Mouse (Mus musculus) C2C12 (cell line): ENCODE results near the gene Abcg1. TPM values are rescaled to one million over a fixed set of nuclear protein-coding genes. Genes with fewer than 3 reads are reported as not detected.

Experiments used
- H3K27me3 ChIP-seq: one replicate; pipeline ENCODE4 v1.6.1; 2011; ENCODE audit not compliant: control insufficient read depth, insufficient read depth, insufficient read length
- H3K36me3 ChIP-seq: one replicate; pipeline ENCODE4 v1.6.1; 2011; ENCODE audit not compliant: control insufficient read depth, insufficient read depth
- H3K4me3 ChIP-seq: one replicate; pipeline ENCODE4 v1.5.1; 2011; ENCODE audit warnings: mild to moderate bottlenecking, control low read depth; ENCODE audit not compliant: poor library complexity, insufficient read depth, severe bottlenecking
- H3K79me2 ChIP-seq: one replicate; pipeline ENCODE4 v1.6.1; 2011; ENCODE audit not compliant: control insufficient read depth, insufficient read depth
- H3K79me3 ChIP-seq: one replicate; pipeline ENCODE4 v1.6.1; 2011; ENCODE audit warnings: low read depth, control low read depth
- H3ac ChIP-seq: one replicate; pipeline ENCODE3; 2011; ENCODE audit warnings: low read depth; ENCODE audit not compliant: control insufficient read depth, insufficient read length
- CEBPB ChIP-seq: IDR thresholded peaks from one replicate; pipeline ENCODE4 v1.6.1; 2011; ENCODE audit warnings: low read depth, mild to moderate bottlenecking, control low read depth, moderate library complexity
- CTCF ChIP-seq: IDR thresholded peaks from one replicate; pipeline ENCODE4 v1.5.1; 2011; ENCODE audit not compliant: control insufficient read depth, insufficient read depth, insufficient read length
- FOSL1 ChIP-seq: IDR thresholded peaks from one replicate; pipeline ENCODE4 v1.8.0; 2011; ENCODE audit warnings: mild to moderate bottlenecking, low read length; ENCODE audit not compliant: poor library complexity, insufficient read depth, severe bottlenecking
- MAX ChIP-seq: IDR thresholded peaks from one replicate; pipeline ENCODE4 v1.6.1; 2011; ENCODE audit warnings: mild to moderate bottlenecking, control low read depth
- MYOD1 ChIP-seq: IDR thresholded peaks from one replicate; pipeline ENCODE4 v1.6.1; 2011; ENCODE audit warnings: low read depth; ENCODE audit not compliant: control insufficient read depth, insufficient read length
- MYOG ChIP-seq: IDR thresholded peaks from one replicate; pipeline ENCODE4 v1.6.1; 2011; ENCODE audit not compliant: control insufficient read depth, insufficient read length; ENCODE audit errors: extremely low read depth
- USF1 ChIP-seq: IDR thresholded peaks from one replicate; pipeline ENCODE4 v1.6.1; 2011; ENCODE audit warnings: low read depth, mild to moderate bottlenecking, control low read depth, moderate library complexity
- polyA plus RNA-seq: library from polyadenylated mRNA; unstranded; fragments of >200 nt; fragmentation: generic; extraction: Trizol; gene quantifications from one replicate; pipeline ENCODE4 v1.2.1, GENCODE M21; 2012; ENCODE audit warnings: missing spikeins

Gene Abcg1
- polyA plus RNA-seq, 1 experiment, result 0.46 TPM

- Histone ChIP-seq H3K36me3 (no peaks in the 10 kb centered on the region), H3K4me3 (no peak overlapping the region), H3K27me3 (peaks cover 3% of the 10 kb centered on the region), H3K79me3 (no peaks in the 10 kb centered on the region), H3ac (no peak overlapping the region), H3K79me2 (no peaks in the 10 kb centered on the region)
- TF ChIP-seq CTCF, result no peak
- no peak for TF ChIP-seq FOSL1
- TF ChIP-seq CEBPB, result no peak
- no peak for TF ChIP-seq MYOD1
- TF ChIP-seq MYOG, result no peak
- TF ChIP-seq USF1, result no peak
Observed at GRCm38 (mm10) chr17:31116063-31116462, 58.6 kb downstream of the Abcg1 start.

GRCm38 (mm10) chr17:31117946-31118345, 60.5 kb downstream of the Abcg1 start:
- TF ChIP-seq MYOG, result no peak
- TF ChIP-seq CEBPB, result no peak
- TF ChIP-seq MAX, result no peak
- TF ChIP-seq CTCF, result no peak
- TF ChIP-seq MYOD1, result no peak
- no peak for TF ChIP-seq USF1
- no peak for TF ChIP-seq FOSL1
- Histone ChIP-seq H3K27me3 (peaks cover 3% of the 10 kb centered on the region), H3K79me2 (no peaks in the 10 kb centered on the region), H3K4me3 (no peak overlapping the region), H3ac (no peak overlapping the region), H3K79me3 (no peaks in the 10 kb centered on the region), H3K36me3 (no peaks in the 10 kb centered on the region)

- H3K79me3 ChIP-seq, result no peaks in the 10 kb centered on the region
- no peaks in the 10 kb centered on the region for H3K36me3 ChIP-seq
- no peaks in the 10 kb centered on the region for H3K27me3 ChIP-seq
- no peak overlapping the region for H3ac ChIP-seq
- no peak overlapping the region for H3K4me3 ChIP-seq
- TF ChIP-seq MYOG, result no peak
- TF ChIP-seq MAX, result no peak
- TF ChIP-seq CTCF, result peak; percentile 26
- no peak for TF ChIP-seq CEBPB
- TF ChIP-seq USF1, result no peak
- no peaks in the 10 kb centered on the region for H3K79me2 ChIP-seq
Observed at GRCm38 (mm10) chr17:31119429-31119828, 62.0 kb downstream of the Abcg1 start.

- H3ac ChIP-seq, result no peak overlapping the region
Observed at GRCm38 (mm10) chr17:31121975-31122374, 64.5 kb downstream of the Abcg1 start.

GRCm38 (mm10) chr17:31125548-31126266, 68.2 kb downstream of the Abcg1 start:
- Histone ChIP-seq H3K79me3 (no peaks in the 10 kb centered on the region), H3K4me3 (no peak overlapping the region), H3ac (no peak overlapping the region), H3K27me3 (no peaks in the 10 kb centered on the region), H3K79me2 (no peaks in the 10 kb centered on the region), H3K36me3 (no peaks in the 10 kb centered on the region)
- TF ChIP-seq CEBPB (no peak), MYOG (no peak), USF1 (no peak), MYOD1 (no peak), CTCF (no peak), FOSL1 (no peak), MAX (no peak)

More at GRCm38 (mm10) chr17:31121975-31122374, 64.5 kb downstream of the Abcg1 start:
- no peaks in the 10 kb centered on the region for H3K36me3 ChIP-seq
- no peaks in the 10 kb centered on the region for H3K27me3 ChIP-seq
- no peaks in the 10 kb centered on the region for H3K79me2 ChIP-seq
- TF ChIP-seq MAX (no peak), CTCF (peak; percentile 21)
- H3K4me3 ChIP-seq, result no peak overlapping the region
- no peaks in the 10 kb centered on the region for H3K79me3 ChIP-seq

GRCm38 (mm10) chr17:31128708-31129318, 71.3 kb downstream of the Abcg1 start:
- Histone ChIP-seq H3K79me3 (no peaks in the 10 kb centered on the region), H3K79me2 (no peaks in the 10 kb centered on the region), H3K27me3 (no peaks in the 10 kb centered on the region), H3K4me3 (no peak overlapping the region), H3K36me3 (no peaks in the 10 kb centered on the region), H3ac (no peak overlapping the region)
- no peak for TF ChIP-seq FOSL1
- no peak for TF ChIP-seq USF1
- TF ChIP-seq CTCF, result no peak
- TF ChIP-seq MAX, result no peak
